Mouse (Mus musculus): Measurements from ENCODE around the gene Gng10.

DNA sequence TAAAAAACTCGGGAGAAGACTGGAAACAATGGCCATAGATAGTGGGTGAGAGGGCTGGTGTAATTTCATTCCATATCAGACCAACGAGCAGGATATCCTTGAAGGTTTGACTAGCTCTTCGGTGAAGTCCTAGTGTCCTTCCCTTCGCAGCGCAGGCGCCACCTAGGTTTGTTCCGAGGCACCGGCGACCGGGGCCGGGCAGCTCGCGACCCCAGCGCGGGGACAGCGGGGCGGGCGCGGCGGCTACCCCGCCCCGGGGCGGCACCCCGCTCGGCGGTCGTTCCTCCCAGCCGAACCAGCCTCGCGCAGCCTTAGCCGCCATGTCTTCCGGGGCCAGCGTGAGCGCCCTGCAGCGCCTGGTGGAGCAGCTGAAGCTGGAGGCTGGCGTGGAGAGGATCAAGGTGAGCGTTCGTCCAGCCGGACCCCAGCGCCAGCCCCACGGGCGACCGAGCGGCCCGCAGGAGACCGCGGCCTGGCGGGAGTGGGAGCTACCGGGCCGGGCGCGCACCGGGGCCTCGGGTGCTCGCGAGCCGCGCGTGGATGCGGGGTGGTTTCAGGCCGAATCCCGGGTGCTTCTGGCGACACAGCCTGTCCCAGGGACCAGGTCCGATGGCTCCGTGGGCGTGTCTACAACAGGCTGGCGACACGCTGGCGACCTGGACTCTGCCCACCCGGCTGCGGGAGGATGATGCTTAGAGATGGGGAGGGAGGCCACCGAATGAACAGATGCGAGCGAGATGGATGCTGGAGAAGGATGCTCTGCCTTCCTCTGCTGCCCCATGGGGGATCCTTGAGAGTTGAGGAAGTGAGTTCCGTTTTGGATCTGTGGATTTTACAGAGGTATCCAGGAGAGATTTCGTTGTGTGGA is at the start of gene Gng10:
- TF ChIP-seq CTCF (conservative IDR thresholded peaks at IDR 0.05; ENCODE audit: low read length) (no peak), NANOG (IDR thresholded peaks at IDR 0.05; ENCODE audit: borderline replicate concordance, low read length) (no peak), POU5F1 (IDR thresholded peaks at IDR 0.05; ENCODE audit: borderline replicate concordance, low read length) (no peak)
